Comparison of ENCODE assay signal across 10 mouse cellular contexts in genomic region chr2:28038391-28039096, GRCm38 (mm10). TPM values are rescaled to one million over a fixed set of nuclear protein-coding genes. Genes with fewer than 3 reads are reported as not detected.
A peak's percentile ranks its signal among the peaks of the same experiment; 100 is the strongest.
DNase-seq lines count a peak whose midpoint lies in the region; TF ChIP-seq lines count a peak whose summit lies in the region.
"Had no signal": no experiment of that assay in that cellular context is flagged by ENCODE, and none has a peak within 500 bp of the region (broad histone marks: within the 10 kb centered on the region; RNA-seq: fewer than 3 reads in every experiment).

No protein-coding gene starts in this region.

- H3K4me1 ChIP-seq in thymus, adult 2 months (replicated peaks; ENCODE audit: control insufficient read depth, insufficient read depth, low read length) = no peaks in the 10 kb centered on the region

- no peaks in the 10 kb centered on the region for H3K27me3 ChIP-seq in thymus, adult 2 months (ENCODE audit: control insufficient read depth, insufficient read depth, low read length)

- no peak overlapping the region for H3K27ac ChIP-seq in thymus, adult 2 months (ENCODE audit: control insufficient read depth, insufficient read depth, low read length)

- H3K4me3 ChIP-seq in thymus, adult 2 months (ENCODE audit: control insufficient read depth, insufficient read depth, low read length) = no peak overlapping the region

- TF ChIP-seq CTCF in thymus, adult 2 months (IDR thresholded peaks at IDR 0.05; ENCODE audit: borderline replicate concordance, control insufficient read depth, extremely low read depth, insufficient read depth, low read length, poor library complexity) = no peak

- H3K36me3 ChIP-seq in thymus, adult 2 months (ENCODE audit: control insufficient read depth, insufficient read depth, low read length) = no peaks in the 10 kb centered on the region

- TF ChIP-seq POLR2A in thymus, adult 2 months (IDR thresholded peaks at IDR 0.05; ENCODE audit: control insufficient read depth, extremely low read depth, insufficient read depth, low read length, poor library complexity) = no peak

- intact Hi-C loops in heart, postnatal 25 days (cut with DNase I) = no loop called here
- intact Hi-C loops in heart, postnatal 14 days (cut with DNase I) = no loop called here
- intact Hi-C loops in left cerebral cortex, postnatal 4 days (cut with DNase I) = no loop called here

- DNase-seq in heart, adult 8-10 months (ENCODE audit: low spot score) = peak; percentile 40
- DNase-seq in heart, postnatal 25 days (ENCODE audit: low spot score) = no peak
- DNase-seq in cerebellum, adult 8-10 months = peak; percentile 48
- DNase-seq in heart, postnatal 14 days = peak; percentile 40 to 57
- peak; percentile 89 for DNase-seq in left cerebral cortex, postnatal 4 days
- DNase-seq in testis, postnatal 14 days (ENCODE audit: low spot score) = no peak
- DNase-seq in thymus, adult 2 months = no peak
- no peak for DNase-seq in thymus, postnatal 10 days (ENCODE audit: low spot score in 2 of 2)

- WGBS in thymus, adult 2 months = 83% methylated on average over 14 of the region's 14 CpGs

RNA-seq across cellular contexts. Expression of gene Fcnb, which starts 46.1 kb away (rescaled TPM):
- not detected for total RNA-seq in heart, adult 8-10 months (2022)
- total RNA-seq in heart, postnatal 25 days (2021) = not detected
- total RNA-seq in heart, postnatal 14 days (2021) = not detected
- total RNA-seq in left cerebral cortex, postnatal 4 days (2021) = not detected
- polyA plus RNA-seq in thymus, adult 2 months (2012; rRNA removed) = 0.85 and 1.3 TPM in 2 replicates
- total RNA-seq: layer of hippocampus, postnatal 25 days; neutrophil, adult 5-6 weeks had no signal

Comparison
In these comparisons a context has a peak if more than half of its experiments do, and no peak if none do; other contexts are left out.
1. DNase-seq: peak in heart, adult 8-10 months (single experiment), cerebellum, adult 8-10 months (single experiment), heart, postnatal 14 days (2 of 2) and left cerebral cortex, postnatal 4 days (single experiment); none in heart, postnatal 25 days (single experiment), testis, postnatal 14 days (single experiment), thymus, adult 2 months (single experiment) and thymus, postnatal 10 days (0 of 2).